8 mouse cellular contexts compared by ENCODE assay signal in the genomic region with DNA sequence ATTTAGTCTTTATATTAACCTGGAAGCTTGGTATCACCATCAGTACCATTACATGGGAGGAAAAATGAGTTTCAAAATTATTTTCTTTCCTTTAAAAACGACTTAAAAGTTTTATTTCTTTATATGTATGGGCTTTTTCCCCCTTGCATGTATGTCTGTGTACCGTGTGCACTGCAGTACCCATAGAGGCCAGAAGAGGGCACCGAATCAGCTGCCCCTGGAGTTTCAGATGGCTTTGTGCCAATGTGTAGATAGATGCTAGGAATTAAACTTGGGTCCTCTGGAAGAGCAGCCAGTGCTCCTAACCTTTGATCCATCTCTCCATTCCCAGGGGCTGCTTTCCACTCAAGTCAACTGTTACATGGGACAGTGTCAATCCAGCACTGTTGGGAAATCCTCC.
A peak's percentile ranks its signal among the peaks of the same experiment; 100 is the strongest.
DNase-seq lines count a peak whose midpoint lies in the region; TF ChIP-seq lines count a peak whose summit lies in the region.

No protein-coding gene starts in this region.

- peak; percentile 69 for TF ChIP-seq CTCF in gastrocnemius, adult 2 months (IDR thresholded peaks at IDR 0.05)

- H3K27ac ChIP-seq in gastrocnemius, adult 2 months = no peak overlapping the region

- intact Hi-C loops in gastrocnemius, adult 2 months (cut with DNase I) = no loop called here
- intact Hi-C loops in left cerebral cortex, postnatal 10 days (cut with DNase I) = no loop called here

- DNase-seq in gastrocnemius, adult 2 months = no peak
- no peak for DNase-seq in gastrocnemius, adult 8-10 months (ENCODE audit: low spot score in 2 of 2)
- peak; percentile 7 for DNase-seq in ovary, postnatal 14 days (ENCODE audit: low spot score)
- no peak for DNase-seq in ovary, postnatal 10 days (ENCODE audit: low spot score)
- DNase-seq in embryo, embryonic 10 days (ENCODE audit: low spot score) = peak; percentile 63
- DNase-seq in mesoderm, embryonic 11.5 days (ENCODE audit: low read depth, low spot score) = peak; percentile 45
- no peak for DNase-seq in T-cell, adult 2 months (ENCODE audit: low spot score)
- no peak for DNase-seq in left cerebral cortex, postnatal 10 days (ENCODE audit: extremely low spot score in 1 of 2, low spot score in 2 of 2)

- H3K4me3 ChIP-seq in gastrocnemius, adult 2 months = no peak overlapping the region

Comparison
In these comparisons a context has a peak if more than half of its experiments do, and no peak if none do; other contexts are left out.
1. DNase-seq: peak in ovary, postnatal 14 days (single experiment), embryo, embryonic 10 days (single experiment) and mesoderm, embryonic 11.5 days (single experiment); none in gastrocnemius, adult 2 months (single experiment), gastrocnemius, adult 8-10 months (0 of 2), ovary, postnatal 10 days (single experiment), T-cell, adult 2 months (single experiment) and left cerebral cortex, postnatal 10 days (0 of 2).